Mouse (Mus musculus): Measurements from ENCODE around the gene Tmod3.

- TF ChIP-seq CTCF (conservative IDR thresholded peaks at IDR 0.05; ENCODE audit: low read length) (no peak), NANOG (IDR thresholded peaks at IDR 0.05; ENCODE audit: borderline replicate concordance, low read length) (no peak), POU5F1 (IDR thresholded peaks at IDR 0.05; ENCODE audit: borderline replicate concordance, low read length) (no peak)
These were observed 48.1 kb downstream of the Tmod3 start for GRCm38 (mm10) chr9:75511236-75511939.
